Mouse (Mus musculus): Measurements from ENCODE around the gene Tvp23a. TPM values are rescaled to one million over a fixed set of nuclear protein-coding genes. Genes with fewer than 3 reads are reported as not detected.

Gene Tvp23a
- total RNA-seq (2021) = 10 to 100 TPM; 23.4 to 26.2 TPM

- peak; percentile 88 for DNase-seq
Observed at GRCm38 (mm10) chr16:10447264-10447594, at the start of gene Tvp23a. Gene Tvp23a (minus strand): TSS chr16:10447362.

- no peak for DNase-seq
Observed at GRCm38 (mm10) chr16:10495824-10496298, 48.7 kb upstream of the Tvp23a start.

GRCm38 (mm10) chr16:10492587-10492986, 45.4 kb upstream of the Tvp23a start:
- no peak for DNase-seq

- no peak for DNase-seq
Observed at GRCm38 (mm10) chr16:10491716-10492115, 44.6 kb upstream of the Tvp23a start.

GRCm38 (mm10) chr16:10490503-10491150, 43.5 kb upstream of the Tvp23a start:
- DNase-seq = no peak

GRCm38 (mm10) chr16:10489904-10490457, 42.8 kb upstream of the Tvp23a start:
- DNase-seq = no peak

GRCm38 (mm10) chr16:10489483-10489882, 42.3 kb upstream of the Tvp23a start:
- no peak for DNase-seq

- DNase-seq = no peak
Observed at GRCm38 (mm10) chr16:10488769-10489481, 41.8 kb upstream of the Tvp23a start.

- DNase-seq = no peak
Observed at GRCm38 (mm10) chr16:10487895-10488493, 40.8 kb upstream of the Tvp23a start.

GRCm38 (mm10) chr16:10486993-10487392, 39.8 kb upstream of the Tvp23a start:
- DNase-seq = no peak

- DNase-seq = no peak
Observed at GRCm38 (mm10) chr16:10482343-10482742, 35.2 kb upstream of the Tvp23a start.

GRCm38 (mm10) chr16:10479857-10480256, 32.7 kb upstream of the Tvp23a start, which contains the start of gene Ciita:
Gene Ciita (plus strand): TSS chr16:10480059.
- no peak for DNase-seq

- no peak for DNase-seq
Observed at GRCm38 (mm10) chr16:10475919-10476318, 28.8 kb upstream of the Tvp23a start.

- DNase-seq = no peak
Observed at GRCm38 (mm10) chr16:10474956-10475355, 27.8 kb upstream of the Tvp23a start.

- DNase-seq = no peak
Observed at GRCm38 (mm10) chr16:10471950-10472349, 24.8 kb upstream of the Tvp23a start.

GRCm38 (mm10) chr16:10468201-10468600, 21.0 kb upstream of the Tvp23a start:
- DNase-seq = peak; percentile 76 to 80

- DNase-seq = no peak
Observed at GRCm38 (mm10) chr16:10467391-10468107, 20.4 kb upstream of the Tvp23a start.

GRCm38 (mm10) chr16:10465011-10465681, 18.0 kb upstream of the Tvp23a start:
- DNase-seq = no peak

GRCm38 (mm10) chr16:10461178-10461577, 14.0 kb upstream of the Tvp23a start:
- no peak for DNase-seq

GRCm38 (mm10) chr16:10460188-10460587, 13.0 kb upstream of the Tvp23a start:
- DNase-seq = no peak

- no peak for DNase-seq
Observed at GRCm38 (mm10) chr16:10454583-10454974, 7.4 kb upstream of the Tvp23a start.
